Mouse (Mus musculus) cerebellum, postnatal 10 days (tissue): Measurements from ENCODE around the gene Ankrd35.
"Not testable (repeated sequence)": the region's sequence is repeated elsewhere in the genome, so short reads cannot be mapped to it uniquely, and the experiment has no call there.

ENCODE experiments used
- DNase-seq, 2 experiments: peaks; one replicate each; pipeline ENCODE4 v3.0.0; 2021; ENCODE audit warnings: mixed read lengths in 2 of 2

Ankrd35 gene

GRCm38 (mm10) chr3:96669727-96670468 lies at the start of gene Ankrd35:
Gene Ankrd35 (plus strand): TSS chr3:96670131.
- peak; percentile 89 for DNase-seq

GRCm38 (mm10) chr3:96623201-96623600 lies 46.7 kb upstream of the Ankrd35 start:
- no peak for DNase-seq

- peak; percentile 98 for DNase-seq
These were observed 40.0 kb upstream of the Ankrd35 start, which contains the start of gene Rbm8a for GRCm38 (mm10) chr3:96629729-96630600. Gene Rbm8a (plus strand): TSS chr3:96629933.

GRCm38 (mm10) chr3:96632058-96632457 lies 37.9 kb upstream of the Ankrd35 start:
- DNase-seq, result no peak

- DNase-seq, result no peak
These were observed 35.9 kb upstream of the Ankrd35 start for GRCm38 (mm10) chr3:96634015-96634414.

GRCm38 (mm10) chr3:96634928-96635879 lies 34.7 kb upstream of the Ankrd35 start, which contains the start of the genes Pex11b and Gm42957:
Gene Pex11b (plus strand): TSS chr3:96635376.
Gene Gm42957 (plus strand): TSS chr3:96635474.
- peak; percentile 87 to 89 for DNase-seq

- DNase-seq, result no peak
These were observed 34.0 kb upstream of the Ankrd35 start for GRCm38 (mm10) chr3:96635906-96636305.

- peak in 1 of 2 experiments; percentile 11 for DNase-seq
These were observed 33.5 kb upstream of the Ankrd35 start for GRCm38 (mm10) chr3:96636448-96636847.

- peak; percentile 67 to 76 for DNase-seq
These were observed 30.7 kb upstream of the Ankrd35 start for GRCm38 (mm10) chr3:96639219-96639618.

GRCm38 (mm10) chr3:96645018-96645649 lies 24.8 kb upstream of the Ankrd35 start, which contains the start of gene Itga10:
Gene Itga10 (plus strand): TSS chr3:96645584.
- peak; percentile 72 to 76 for DNase-seq

GRCm38 (mm10) chr3:96647365-96647764 lies 22.6 kb upstream of the Ankrd35 start:
- no peak for DNase-seq

GRCm38 (mm10) chr3:96660901-96661300 lies 9.0 kb upstream of the Ankrd35 start:
- DNase-seq, result no peak

- peak; percentile 54 to 55 for DNase-seq
These were observed 7.1 kb upstream of the Ankrd35 start for GRCm38 (mm10) chr3:96662731-96663316.

GRCm38 (mm10) chr3:96663432-96664239 lies 6.3 kb upstream of the Ankrd35 start:
- DNase-seq, result peak; percentile 95 to 97

- DNase-seq, result not testable (repeated sequence)
These were observed 4.1 kb upstream of the Ankrd35 start for GRCm38 (mm10) chr3:96665732-96666363.

- DNase-seq, result no peak
These were observed 3.0 kb upstream of the Ankrd35 start for GRCm38 (mm10) chr3:96666916-96667315.

GRCm38 (mm10) chr3:96667316-96667715 lies 2.6 kb upstream of the Ankrd35 start:
- peak; percentile 22 to 32 for DNase-seq

- DNase-seq, result no peak
These were observed 1.4 kb upstream of the Ankrd35 start for GRCm38 (mm10) chr3:96668424-96669067.

- DNase-seq, result no peak
These were observed 1.6 kb downstream of the Ankrd35 start for GRCm38 (mm10) chr3:96671519-96671918.
